Mouse (Mus musculus): ENCODE results near the gene Mipol1. TPM values are rescaled to one million over a fixed set of nuclear protein-coding genes. Genes with fewer than 3 reads are reported as not detected.

The Mipol1 gene
- polyA plus RNA-seq, 1 experiment from 2014 or later: 6.1 TPM

Other genes starting within 250 kb of the Mipol1 start
- gene Slc25a21, start 33.0 kb upstream of the Mipol1 start, polyA plus RNA-seq (2015; fragmentation: Nextera tagmentation; extraction: Ambion mirVana): 0.31 and 0.42 TPM in 2 replicates
- gene Prps1l3, start within 50 bp of the Mipol1 start, polyA plus RNA-seq (2015; fragmentation: Nextera tagmentation; extraction: Ambion mirVana): 51.7 and 56.0 TPM in 2 replicates